Mouse (Mus musculus): ENCODE results near the gene Cachd1.

DNA sequence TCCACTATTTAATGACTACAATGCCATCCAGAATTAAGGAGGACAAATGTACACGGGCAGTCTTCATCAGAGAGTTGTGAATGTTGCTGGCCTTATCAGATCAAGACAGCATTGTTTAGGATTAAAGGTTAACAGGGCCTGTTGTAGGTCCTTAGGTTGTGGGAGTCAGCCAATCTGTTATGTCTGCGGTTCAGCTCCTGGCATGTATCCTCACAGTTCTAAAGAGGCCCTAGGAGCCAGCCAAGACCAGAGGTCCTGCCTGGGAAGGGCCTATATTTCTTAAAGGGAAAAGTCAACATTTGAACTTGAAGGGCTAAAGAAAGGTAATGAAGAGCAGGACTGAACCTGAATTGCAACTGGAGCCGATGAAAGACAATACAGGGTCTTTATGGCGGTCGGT, 13.7 kb downstream of the Cachd1 start:
- no peak for TF ChIP-seq CTCF (IDR thresholded peaks at IDR 0.05; ENCODE audit: control insufficient read depth, insufficient read depth, low read length)
- TF ChIP-seq POLR2A (IDR thresholded peaks at IDR 0.05; ENCODE audit: borderline replicate concordance, control insufficient read depth, low read depth, low read length) = no peak
